Mouse (Mus musculus) limb, embryonic 10.5 days (tissue): ENCODE data around the gene Nebl. TPM values are rescaled to one million over a fixed set of nuclear protein-coding genes. Genes with fewer than 3 reads are reported as not detected.

Experiments
- DNase-seq: peaks from one replicate; pipeline ENCODE4 v3.0.0-alpha.2; 2017; ENCODE audit warnings: low spot score
- H3K27ac ChIP-seq: fragments of 300-500 bp; sonication (generic); 2 replicates; pipeline ENCODE4 v1.5.1; 2016; ENCODE audit warnings: mild to moderate bottlenecking
- H3K27me3 ChIP-seq: fragments of 300-500 bp; sonication (generic); 2 replicates; pipeline ENCODE4 v1.6.1; 2016; ENCODE audit warnings: low read depth, mild to moderate bottlenecking; ENCODE audit not compliant: poor library complexity, severe bottlenecking
- H3K36me3 ChIP-seq: fragments of 300-500 bp; sonication (generic); 2 replicates; pipeline ENCODE4 v1.6.1; 2016; ENCODE audit warnings: mild to moderate bottlenecking, moderate library complexity
- H3K4me1 ChIP-seq: fragments of 300-500 bp; sonication (generic); 2 replicates; pipeline ENCODE4 v1.6.1; 2016
- H3K4me3 ChIP-seq: fragments of 300-500 bp; sonication (generic); 2 replicates; pipeline ENCODE4 v1.5.1; 2016; ENCODE audit warnings: mild to moderate bottlenecking, moderate library complexity
- H3K9me3 ChIP-seq: fragments of 300-500 bp; sonication (generic); replicated peaks from 2 replicates; pipeline ENCODE4 v1.6.1; 2016; ENCODE audit warnings: mild to moderate bottlenecking
- whole genome bisulfite sequencing: fragments of 180-500 bp; shearing (Covaris S2); methylation state at CpG from one replicate; pipeline ENCODE4 v1.1.7; 2016; 5-methylcytosine and 5-hydroxymethylcytosine counted together
- polyA plus RNA-seq: library from polyadenylated mRNA; unstranded; fragments of >200 nt; fragmentation: Nextera tagmentation; extraction: Ambion mirVana; gene quantifications from 2 replicates; pipeline ENCODE4 v1.2.1, GENCODE M21; 2016

Gene Nebl
- 2.3 and 4.7 TPM in 2 replicates for polyA plus RNA-seq

DNA sequence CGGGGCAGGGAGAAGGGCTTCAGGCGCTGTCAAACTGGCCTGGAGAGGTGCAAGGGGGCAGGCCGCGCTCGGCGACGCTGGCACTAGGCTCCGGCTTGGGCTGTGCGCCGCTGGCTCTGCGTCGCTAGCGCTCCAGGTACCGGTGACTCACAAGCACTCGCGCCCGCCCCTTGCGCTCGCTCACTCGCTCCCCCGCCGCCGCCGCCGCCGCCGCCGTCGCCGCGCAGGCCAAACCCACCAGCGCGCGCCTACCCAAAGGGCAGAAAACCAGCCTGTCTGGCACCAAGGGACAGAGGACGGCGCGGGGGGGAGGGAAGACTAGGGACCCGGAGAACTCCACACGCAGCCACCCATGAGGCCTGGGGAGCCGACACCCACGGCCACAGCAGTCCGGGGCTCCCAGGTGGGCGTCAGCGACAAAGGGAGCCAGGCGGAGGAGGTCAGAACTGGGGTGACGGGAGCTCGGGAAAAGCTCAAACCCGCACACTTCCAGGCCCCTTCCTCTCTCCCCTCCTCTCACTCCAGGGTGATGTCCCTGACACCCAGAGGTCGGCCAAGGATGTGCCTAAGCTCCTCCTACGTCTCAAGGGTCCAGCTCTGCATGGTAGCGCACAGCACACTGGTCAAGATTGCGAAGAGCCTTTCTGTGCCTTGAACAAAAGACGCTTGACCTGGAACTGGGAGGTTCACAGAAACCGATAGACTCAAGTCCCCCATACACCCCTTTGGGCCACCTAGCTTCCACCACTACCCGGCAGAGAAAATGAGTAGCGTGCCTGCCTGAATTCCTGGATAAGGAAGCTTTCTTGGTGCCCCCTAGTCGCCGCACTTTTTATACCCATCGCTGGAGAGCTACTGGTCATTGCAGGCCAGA, at the start of gene Nebl:
Nebl (minus strand) TSS at position 508 of the 874 bp plus-strand sequence.
- H3K4me1 ChIP-seq = peaks cover 24% of the 10 kb centered on the region
- no peaks in the 10 kb centered on the region for H3K9me3 ChIP-seq
- no peaks in the 10 kb centered on the region for H3K36me3 ChIP-seq
- peak within 1 kb of the TSS; percentile 73 for H3K4me3 ChIP-seq
- peak; percentile 81 for DNase-seq
- peak within 1 kb of the TSS; percentile 77 for H3K27ac ChIP-seq
- H3K27me3 ChIP-seq = peaks cover 54% of the 10 kb centered on the region
- 1% methylated on average over 58 of the region's 59 CpGs for WGBS

- Histone ChIP-seq H3K9me3 (no peaks in the 10 kb centered on the region), H3K27me3 (no peaks in the 10 kb centered on the region), H3K4me3 (no peak overlapping the region), H3K4me1 (no peaks in the 10 kb centered on the region), H3K36me3 (no peaks in the 10 kb centered on the region), H3K27ac (no peak overlapping the region)
- 88% methylated on average over 4 of the region's 4 CpGs for WGBS
- no peak for DNase-seq
Measured at GRCm38 (mm10) chr2:17770246-17770825, 39.1 kb upstream of the Nebl start.

DNA sequence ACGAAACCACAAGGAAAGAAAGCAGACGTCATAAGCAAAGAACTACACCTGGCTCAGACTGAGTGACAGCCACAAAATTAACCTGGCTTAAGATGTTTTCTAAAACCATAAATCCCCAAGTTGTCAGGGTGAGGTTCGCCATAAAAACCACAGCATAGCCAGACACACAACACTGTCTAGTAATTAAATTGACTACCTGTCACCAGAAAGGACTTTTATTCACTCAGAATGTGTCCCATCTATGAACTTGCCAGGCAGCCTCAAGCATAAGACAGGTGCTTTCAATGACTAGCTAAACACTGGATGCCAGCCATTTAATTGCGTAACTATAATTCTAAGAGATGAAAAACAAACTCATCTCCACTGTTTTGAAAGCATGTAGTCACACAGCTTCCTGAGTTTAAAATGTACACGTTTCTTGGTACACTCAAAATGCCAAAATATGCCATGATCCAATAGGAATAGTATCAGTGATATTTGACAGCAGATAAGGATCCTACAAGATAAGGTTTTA, 38.0 kb upstream of the Nebl start:
- DNase-seq = no peak
- H3K27me3 ChIP-seq = no peaks in the 10 kb centered on the region
- WGBS = 76% methylated on average over 5 of the region's 5 CpGs
- no peak overlapping the region for H3K27ac ChIP-seq
- H3K9me3 ChIP-seq = no peaks in the 10 kb centered on the region
- no peaks in the 10 kb centered on the region for H3K36me3 ChIP-seq
- H3K4me1 ChIP-seq = no peaks in the 10 kb centered on the region
- H3K4me3 ChIP-seq = no peak overlapping the region

DNA sequence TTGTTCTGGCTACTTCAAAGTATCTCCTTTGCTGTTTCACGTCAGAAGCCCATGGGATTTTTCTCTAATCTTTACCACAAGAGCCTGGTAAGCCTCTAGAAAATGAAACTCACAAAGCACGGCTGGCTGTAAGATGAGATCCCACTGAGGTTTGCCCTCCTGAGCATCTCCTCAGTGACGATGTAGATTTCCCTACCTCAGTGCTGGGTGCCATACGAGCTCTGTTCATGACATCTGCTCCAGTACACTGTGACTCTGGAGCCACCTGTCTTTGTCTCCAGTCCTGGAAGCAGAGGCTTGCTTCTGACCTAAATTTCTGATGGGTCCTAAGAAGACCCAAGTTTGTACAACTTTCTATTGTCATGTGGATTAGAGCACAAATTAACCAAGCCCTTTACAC, 25.0 kb upstream of the Nebl start:
- 71% methylated on average over 4 of the region's 4 CpGs for WGBS
- no peak for DNase-seq

DNA sequence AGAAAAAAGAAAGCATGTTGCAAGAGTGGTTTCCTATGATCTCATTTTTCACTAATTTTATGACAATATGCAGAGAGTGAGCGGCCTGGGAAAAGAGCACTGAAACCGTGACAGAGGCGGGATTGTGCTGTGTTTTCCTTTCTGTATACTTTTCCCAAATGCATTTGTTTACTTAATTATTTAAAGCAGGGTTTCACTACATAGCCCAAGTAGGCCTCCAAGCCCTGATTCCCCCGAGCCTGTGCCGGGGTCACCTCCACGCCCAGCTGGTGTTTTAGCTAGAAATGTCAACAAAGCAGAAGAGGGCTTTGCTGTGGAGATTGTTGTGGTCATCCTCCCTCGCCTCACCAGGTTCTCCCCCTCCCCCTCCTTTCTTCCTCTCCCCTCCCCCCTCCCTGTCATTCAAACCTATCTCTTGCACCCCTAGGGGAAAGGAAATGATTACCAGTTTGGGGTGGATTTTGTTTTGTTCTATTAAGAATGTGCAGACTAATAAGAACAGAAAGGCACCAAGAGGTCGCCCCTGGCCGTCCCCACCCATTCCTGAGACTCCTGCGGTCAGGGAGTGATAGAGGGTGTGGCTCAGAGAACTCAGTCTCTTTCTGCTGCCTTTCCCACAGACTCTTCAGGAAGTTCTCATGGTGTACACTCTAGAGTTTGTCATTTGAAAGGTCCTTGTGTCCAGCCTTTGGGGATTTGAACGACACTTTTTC, 10.9 kb upstream of the Nebl start:
- Histone ChIP-seq H3K4me1 (peaks cover 19% of the 10 kb centered on the region), H3K27ac (peak overlapping the region; percentile 12; the same call in 1 of the 2 replicates), H3K36me3 (no peaks in the 10 kb centered on the region), H3K4me3 (peak overlapping the region; percentile 47), H3K27me3 (no peaks in the 10 kb centered on the region), H3K9me3 (no peaks in the 10 kb centered on the region)
- peak; percentile 35 for DNase-seq
- WGBS = 6% methylated on average over 11 of the region's 11 CpGs

More for the DNA sequence above, 25.0 kb upstream of the Nebl start:
- H3K4me3 ChIP-seq = no peak overlapping the region
- no peak overlapping the region for H3K27ac ChIP-seq
- H3K36me3 ChIP-seq = no peaks in the 10 kb centered on the region
- H3K27me3 ChIP-seq = no peaks in the 10 kb centered on the region
- no peaks in the 10 kb centered on the region for H3K9me3 ChIP-seq
- no peaks in the 10 kb centered on the region for H3K4me1 ChIP-seq

DNA sequence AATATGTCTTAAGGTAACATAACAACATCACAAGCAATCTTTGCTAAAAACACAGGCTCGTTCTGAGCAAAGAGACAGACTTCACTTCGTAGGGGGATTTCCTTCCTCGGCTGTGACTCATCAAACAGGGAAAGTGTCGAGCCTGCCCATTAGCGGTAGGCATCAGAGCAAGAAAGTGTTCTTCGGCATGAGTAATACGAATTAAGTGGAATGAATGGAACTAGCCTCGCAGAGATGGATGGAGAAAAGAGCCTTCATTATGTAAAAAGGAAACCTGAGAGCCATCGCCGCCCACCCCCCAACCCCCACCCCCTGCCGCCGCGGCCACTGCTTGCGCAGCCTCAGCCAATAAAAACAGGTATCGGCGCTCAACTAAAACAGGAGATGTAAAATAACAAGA, 10.3 kb upstream of the Nebl start:
- under 1% methylated on average over 16 of the region's 16 CpGs for WGBS
- Histone ChIP-seq H3K9me3 (no peaks in the 10 kb centered on the region), H3K4me3 (peak overlapping the region; percentile 47), H3K27ac (no peak overlapping the region), H3K36me3 (no peaks in the 10 kb centered on the region), H3K4me1 (peaks cover 19% of the 10 kb centered on the region), H3K27me3 (no peaks in the 10 kb centered on the region)
- peak; percentile 70 for DNase-seq

GRCm38 (mm10) chr2:17740454-17740853, 9.2 kb upstream of the Nebl start:
- 45% methylated on average over 2 of the region's 2 CpGs for WGBS
- H3K9me3 ChIP-seq = no peaks in the 10 kb centered on the region
- peaks cover 19% of the 10 kb centered on the region for H3K4me1 ChIP-seq
- H3K4me3 ChIP-seq = no peak overlapping the region
- H3K27ac ChIP-seq = no peak overlapping the region
- no peaks in the 10 kb centered on the region for H3K27me3 ChIP-seq
- H3K36me3 ChIP-seq = no peaks in the 10 kb centered on the region
- DNase-seq = no peak

GRCm38 (mm10) chr2:17732210-17732609, 946 bp upstream of the Nebl start:
- H3K4me3 ChIP-seq = no peak overlapping the region

DNA sequence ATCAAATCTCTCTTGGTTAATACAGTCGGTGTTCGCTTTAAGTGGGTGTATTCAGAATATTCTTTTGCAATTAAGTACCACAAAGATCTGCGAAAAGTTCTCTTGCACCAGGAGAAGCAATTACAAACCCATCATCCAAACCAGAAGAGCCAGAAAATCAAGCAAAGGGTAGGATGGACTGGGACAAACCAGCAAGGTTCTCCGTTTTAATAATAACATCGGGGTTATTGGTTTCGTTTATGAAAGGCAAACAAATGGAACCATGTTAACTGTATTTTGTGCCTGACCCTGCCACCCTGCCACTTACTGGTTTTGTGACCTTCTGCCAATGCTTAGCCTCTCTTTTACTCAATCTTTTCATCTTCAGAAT, 552 bp upstream of the Nebl start:
- WGBS = 12% methylated on average over 6 of the region's 6 CpGs

More at GRCm38 (mm10) chr2:17732210-17732609, 946 bp upstream of the Nebl start:
- Histone ChIP-seq H3K4me1 (peaks cover 24% of the 10 kb centered on the region), H3K27me3 (peaks cover 54% of the 10 kb centered on the region), H3K36me3 (no peaks in the 10 kb centered on the region), H3K27ac (no peak overlapping the region), H3K9me3 (no peaks in the 10 kb centered on the region)
- DNase-seq = no peak
- WGBS = 14% methylated on average over 7 of the region's 7 CpGs

DNA sequence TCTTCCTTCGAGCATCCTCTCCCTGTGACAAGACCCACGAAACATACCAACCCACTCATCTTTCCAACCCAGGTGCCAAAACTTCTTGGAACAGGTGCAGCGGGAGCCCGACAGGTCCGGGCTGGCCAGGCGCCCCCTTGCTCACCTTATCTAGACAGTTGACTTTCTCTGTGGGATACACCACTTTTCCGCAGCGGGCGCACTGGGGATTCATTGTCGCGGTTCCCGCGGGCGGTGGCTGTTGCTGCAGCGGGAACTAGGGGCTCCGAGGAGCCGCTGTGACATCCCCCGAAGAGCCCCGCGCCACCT, 662 bp downstream of the Nebl start:
- under 1% methylated on average over 20 of the region's 20 CpGs for WGBS
- Histone ChIP-seq H3K9me3 (no peaks in the 10 kb centered on the region), H3K4me1 (peaks cover 24% of the 10 kb centered on the region), H3K27me3 (peaks cover 54% of the 10 kb centered on the region), H3K4me3 (peak overlapping the region; percentile 73), H3K36me3 (no peaks in the 10 kb centered on the region), H3K27ac (peak overlapping the region; percentile 77)
- DNase-seq = no peak

More for the DNA sequence above, 552 bp upstream of the Nebl start:
- H3K27me3 ChIP-seq = peaks cover 54% of the 10 kb centered on the region
- no peaks in the 10 kb centered on the region for H3K9me3 ChIP-seq
- H3K36me3 ChIP-seq = no peaks in the 10 kb centered on the region
- H3K4me1 ChIP-seq = peaks cover 24% of the 10 kb centered on the region
- H3K4me3 ChIP-seq = peak overlapping the region; percentile 73
- H3K27ac ChIP-seq = no peak overlapping the region
- no peak for DNase-seq

- 6% methylated on average over 25 of the region's 25 CpGs for WGBS
- peaks cover 54% of the 10 kb centered on the region for H3K27me3 ChIP-seq
Measured at GRCm38 (mm10) chr2:17729770-17730647, 1.3 kb downstream of the Nebl start.

GRCm38 (mm10) chr2:17724405-17724804, 6.9 kb downstream of the Nebl start:
- H3K27ac ChIP-seq = no peak overlapping the region
- no peaks in the 10 kb centered on the region for H3K36me3 ChIP-seq
- H3K27me3 ChIP-seq = peaks cover 17% of the 10 kb centered on the region
- DNase-seq = no peak
- H3K9me3 ChIP-seq = no peaks in the 10 kb centered on the region
- 85% methylated on average over 5 of the region's 5 CpGs for WGBS
- H3K4me3 ChIP-seq = no peak overlapping the region
- peaks cover 6% of the 10 kb centered on the region; the same call in 1 of the 2 replicates for H3K4me1 ChIP-seq

More at GRCm38 (mm10) chr2:17729770-17730647, 1.3 kb downstream of the Nebl start:
- Histone ChIP-seq H3K27ac (peak overlapping the region; percentile 77; the same call in 1 of the 2 replicates), H3K4me3 (peak overlapping the region; percentile 73), H3K4me1 (peaks cover 24% of the 10 kb centered on the region), H3K9me3 (no peaks in the 10 kb centered on the region), H3K36me3 (no peaks in the 10 kb centered on the region)
- peak; percentile 41 for DNase-seq
